Comparison of ENCODE assay signal across 22 mouse cellular contexts in genomic region chr5:96992651-96993050, GRCm38 (mm10).
"Had no signal": no experiment of that assay in that cellular context is flagged by ENCODE, and none has a peak within 500 bp of the region (broad histone marks: within the 10 kb centered on the region; RNA-seq: fewer than 3 reads in every experiment).

No protein-coding gene starts in this region.

- H3K9ac ChIP-seq: lung, embryonic 15.5 days; midbrain, embryonic 15.5 days; neural tube, embryonic 12.5 days; neural tube, embryonic 15.5 days had no signal

- H3K9me3 ChIP-seq: lung, embryonic 15.5 days; megakaryocyte, embryonic 14.5 days; midbrain, embryonic 10.5 days; midbrain, embryonic 15.5 days; neural tube, embryonic 12.5 days; neural tube, embryonic 15.5 days had no signal

- H3K27ac ChIP-seq: left cerebral cortex, adult 2 months; lung, embryonic 15.5 days; midbrain, embryonic 10.5 days; midbrain, embryonic 15.5 days; neural tube, embryonic 12.5 days; neural tube, embryonic 15.5 days; stomach, postnatal 0 days had no signal

- DNase-seq: kidney, adult 18-20 months; kidney, postnatal 10 days; kidney, postnatal 36 days; layer of hippocampus, postnatal 36 days; lung, adult 18-20 months; lung, postnatal 10 days; lung, postnatal 36 days; right cerebral cortex, adult 18-20 months; right cerebral cortex, postnatal 14 days; spleen, adult 18-20 months; thymus, adult 2 months; thymus, postnatal 14 days; thymus, postnatal 4 days had no signal

- H3K4me3 ChIP-seq: left cerebral cortex, adult 2 months; lung, embryonic 15.5 days; megakaryocyte, embryonic 14.5 days; midbrain, embryonic 10.5 days; midbrain, embryonic 15.5 days; neural tube, embryonic 12.5 days; neural tube, embryonic 15.5 days had no signal

- H3K4me2 ChIP-seq: lung, embryonic 15.5 days; midbrain, embryonic 15.5 days; neural tube, embryonic 12.5 days; neural tube, embryonic 15.5 days had no signal

- H3K36me3 ChIP-seq: lung, embryonic 15.5 days; midbrain, embryonic 10.5 days; midbrain, embryonic 15.5 days; neural tube, embryonic 12.5 days; neural tube, embryonic 15.5 days had no signal

- ATAC-seq: intestine, embryonic 16.5 days; midbrain, embryonic 15.5 days had no signal

- H3K27me3 ChIP-seq: lung, embryonic 15.5 days; megakaryocyte, embryonic 14.5 days; midbrain, embryonic 15.5 days; neural tube, embryonic 12.5 days; neural tube, embryonic 15.5 days had no signal
